Mouse (Mus musculus) midbrain, postnatal 0 days (tissue): Measurements from ENCODE around the gene Sowaha. TPM values are rescaled to one million over a fixed set of nuclear protein-coding genes. Genes with fewer than 3 reads are reported as not detected.
A peak's percentile ranks its signal among the peaks of the same experiment; 100 is the strongest.

Source experiments
- ATAC-seq: fragments of 200-750 bp; cut with Nextera tagmentation; 2 replicates; pipeline ENCODE4 v1.8.0; 2017; ENCODE audit warnings: moderate number of reproducible peaks, mild to moderate bottlenecking, moderate TSS enrichment, moderate library complexity; ENCODE audit not compliant: low FRiP score
- DNase-seq: peaks from one replicate; pipeline ENCODE4 v3.0.0-alpha.2; 2015; ENCODE audit warnings: low spot score
- H3K27ac ChIP-seq: fragments of 300-500 bp; sonication (generic); 2 replicates; pipeline ENCODE4 v1.5.1; 2014; ENCODE audit warnings: low read depth, mild to moderate bottlenecking, low read length, mixed read lengths
- H3K27me3 ChIP-seq: fragments of 300-500 bp; sonication (generic); 2 replicates; pipeline ENCODE4 v1.6.1; 2014; ENCODE audit warnings: low read length, control low read depth, mixed read lengths; ENCODE audit not compliant: insufficient read depth
- H3K36me3 ChIP-seq: fragments of 300-500 bp; sonication (generic); 2 replicates; pipeline ENCODE4 v1.6.1; 2014; ENCODE audit warnings: low read length, control low read depth, mixed read lengths; ENCODE audit not compliant: insufficient read depth
- H3K4me1 ChIP-seq: fragments of 300-500 bp; sonication (generic); 2 replicates; pipeline ENCODE4 v1.6.1; 2014; ENCODE audit warnings: mild to moderate bottlenecking, control low read depth, antibody characterized with exemption, low read length, mixed read lengths; ENCODE audit not compliant: insufficient read depth
- H3K4me2 ChIP-seq: fragments of 300-500 bp; sonication (generic); 2 replicates; pipeline ENCODE4 v1.6.1; 2014; ENCODE audit warnings: low read depth, mild to moderate bottlenecking, low read length, mixed read lengths; ENCODE audit not compliant: poor library complexity, severe bottlenecking
- H3K4me3 ChIP-seq: fragments of 300-500 bp; sonication (generic); 2 replicates; pipeline ENCODE4 v1.5.1; 2014; ENCODE audit warnings: low read depth, mild to moderate bottlenecking, low read length, moderate library complexity
- H3K9ac ChIP-seq: fragments of 300-500 bp; sonication (generic); replicated peaks from 2 replicates; pipeline ENCODE4 v1.6.1; 2014; ENCODE audit warnings: mild to moderate bottlenecking, low read length, moderate library complexity, mixed read lengths; ENCODE audit not compliant: poor library complexity, severe bottlenecking
- H3K9me3 ChIP-seq: fragments of 300-500 bp; sonication (generic); 2 replicates; pipeline ENCODE4 v1.6.1; 2016; ENCODE audit warnings: low read length, control low read depth
- CTCF ChIP-seq: IDR thresholded peaks from 2 replicates; pipeline ENCODE4 v1.5.1; 2016; ENCODE audit warnings: antibody characterized with exemption, mild to moderate bottlenecking
- WGBS: fragments of 180-500 bp; shearing (Covaris S2); extraction: QIAGEN DNeasy Blood & Tissue Kit; methylation state at CpG from one replicate; pipeline ENCODE4 v1.1.7; 2014; 5-methylcytosine and 5-hydroxymethylcytosine counted together
- polyA plus RNA-seq: library from polyadenylated mRNA; unstranded; fragments of >200 nt; fragmentation: Nextera tagmentation; extraction: Ambion mirVana; gene quantifications from 2 replicates; pipeline ENCODE4 v1.2.1, GENCODE M21; 2015
- total RNA-seq: library from RNA; depleted of rRNA; stranded (reverse); fragments of >200 nt; gene quantifications from 2 replicates; pipeline ENCODE4 v1.2.3, GENCODE M21; 2014

The Sowaha gene
- total and polyA plus RNA-seq, 2 experiments from 2014 or later, result 4.0 to 7.3 TPM

DNA sequence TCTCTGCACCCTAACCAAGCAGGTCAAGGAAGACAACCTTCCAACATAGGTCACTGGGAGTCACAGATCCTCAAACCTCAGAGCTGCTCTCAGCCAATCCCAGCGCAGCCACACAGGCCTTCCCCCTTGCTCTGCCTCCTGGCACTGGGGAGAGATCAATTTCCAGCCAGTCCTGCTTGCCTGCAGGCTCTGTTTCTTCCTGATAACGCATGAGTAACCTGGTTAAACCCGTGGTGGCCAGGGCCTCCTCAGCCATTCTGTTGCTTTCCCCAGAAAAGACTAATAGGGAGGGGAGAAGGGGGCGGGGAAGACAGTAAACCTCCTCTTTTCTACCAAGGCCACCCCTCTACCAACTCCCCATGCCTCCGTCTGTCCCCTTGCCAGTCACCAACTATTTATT is 18.3 kb downstream of the Sowaha start:
- no peak for TF ChIP-seq CTCF
- Histone ChIP-seq H3K4me1 (no peaks in the 10 kb centered on the region), H3K4me3 (no peak overlapping the region), H3K27me3 (peaks cover 64% of the 10 kb centered on the region), H3K4me2 (no peak overlapping the region), H3K36me3 (no peaks in the 10 kb centered on the region), H3K9ac (no peak overlapping the region), H3K9me3 (no peaks in the 10 kb centered on the region), H3K27ac (no peak overlapping the region)
- 27% methylated on average over 5 of the region's 5 CpGs for WGBS
- DNase-seq (no peak), ATAC-seq (no peak)

DNA sequence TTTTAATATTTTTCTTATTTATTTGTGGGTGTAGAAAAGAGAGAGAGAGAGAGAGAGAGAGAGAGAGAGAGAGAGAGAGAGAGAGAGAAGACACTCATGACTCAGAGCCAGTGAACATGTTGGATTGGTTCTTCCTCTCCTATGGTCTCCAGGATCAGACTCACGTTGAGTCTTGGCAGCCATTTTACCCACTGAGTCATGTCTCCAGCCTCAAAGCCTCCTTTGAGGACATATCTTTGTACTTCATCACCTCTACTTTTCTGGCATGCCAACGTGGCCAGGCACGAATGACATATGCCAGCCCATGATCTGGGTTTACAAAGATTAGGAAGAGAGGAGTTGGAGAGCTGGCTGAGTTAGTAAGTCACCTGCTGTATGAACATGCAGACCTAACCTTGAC is 19.9 kb downstream of the Sowaha start:
- WGBS, result 84% methylated on average over 3 of the region's 3 CpGs
- no peak overlapping the region for H3K27ac ChIP-seq
- TF ChIP-seq CTCF, result no peak
- no peaks in the 10 kb centered on the region for H3K9me3 ChIP-seq
- H3K27me3 ChIP-seq, result peaks cover 60% of the 10 kb centered on the region
- no peak overlapping the region for H3K4me2 ChIP-seq
- ATAC-seq (no peak), DNase-seq (no peak)
- H3K4me1 ChIP-seq, result no peaks in the 10 kb centered on the region
- H3K9ac ChIP-seq, result no peak overlapping the region
- H3K4me3 ChIP-seq, result no peak overlapping the region
- no peaks in the 10 kb centered on the region for H3K36me3 ChIP-seq

DNA sequence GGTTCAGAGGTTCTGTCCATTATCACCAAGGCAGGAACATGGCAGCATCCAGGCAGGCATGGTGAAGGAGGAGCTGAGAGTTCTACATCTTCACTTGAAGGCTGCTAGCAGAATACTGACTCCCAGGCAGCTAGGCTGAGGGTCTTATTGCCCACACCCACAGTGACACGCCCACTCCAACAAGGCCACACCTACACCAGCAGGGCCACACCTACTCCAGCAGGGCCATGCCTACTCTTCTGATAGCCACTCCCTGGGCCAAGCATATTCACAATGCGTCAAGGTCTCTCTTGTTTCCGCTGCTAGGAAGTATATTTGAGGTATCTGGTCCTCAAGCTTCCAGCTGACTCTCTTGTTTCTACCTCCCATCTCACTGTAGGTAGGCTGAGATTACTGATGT is 21.1 kb downstream of the Sowaha start:
- Histone ChIP-seq H3K4me2 (no peak overlapping the region), H3K36me3 (no peaks in the 10 kb centered on the region), H3K27me3 (peaks cover 52% of the 10 kb centered on the region), H3K27ac (no peak overlapping the region), H3K4me3 (no peak overlapping the region), H3K9ac (no peak overlapping the region), H3K9me3 (no peaks in the 10 kb centered on the region), H3K4me1 (no peaks in the 10 kb centered on the region)
- no peak for TF ChIP-seq CTCF
- no peak for DNase-seq
- ATAC-seq, result no peak
- 70% methylated on average over 3 of the region's 3 CpGs for WGBS

DNA sequence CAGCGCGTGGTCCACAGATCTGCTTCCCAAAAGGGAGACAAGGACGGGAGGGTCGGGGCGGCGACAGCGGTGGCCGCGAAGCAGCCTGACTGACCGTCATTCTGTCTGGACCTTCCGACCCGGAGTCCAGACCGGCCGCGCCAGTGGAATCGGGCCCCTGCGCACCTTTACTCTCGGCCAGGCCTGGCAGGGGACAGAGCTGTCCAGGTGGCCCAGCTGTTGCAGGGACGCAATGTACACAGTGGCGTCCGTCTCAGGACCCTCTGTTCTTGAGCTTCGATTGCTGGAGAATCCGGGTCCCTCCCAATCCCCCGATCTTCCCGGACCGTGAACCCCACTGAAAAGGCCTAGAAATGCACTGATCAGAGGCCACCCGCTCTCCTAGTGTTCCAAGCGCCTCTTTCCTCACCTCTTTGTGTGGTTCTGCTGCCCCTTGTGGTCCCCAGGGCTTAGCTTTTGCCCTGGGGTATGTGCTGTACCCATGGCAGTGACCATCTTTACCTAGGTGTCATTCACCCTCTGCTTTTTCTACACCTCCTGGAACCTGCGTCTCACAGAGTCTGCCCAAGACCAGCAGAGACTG is 22.6 kb downstream of the Sowaha start:
- Histone ChIP-seq H3K4me3 (peak overlapping the region; percentile 40), H3K27me3 (peaks cover 41% of the 10 kb centered on the region), H3K9ac (peak overlapping the region; percentile 51), H3K36me3 (no peaks in the 10 kb centered on the region), H3K27ac (no peak overlapping the region), H3K4me2 (peak overlapping the region; percentile 76), H3K9me3 (no peaks in the 10 kb centered on the region), H3K4me1 (no peaks in the 10 kb centered on the region)
- DNase-seq, result no peak
- no peak for ATAC-seq
- TF ChIP-seq CTCF, result peak; percentile 28
- WGBS, result 8% methylated on average over 26 of the region's 29 CpGs

DNA sequence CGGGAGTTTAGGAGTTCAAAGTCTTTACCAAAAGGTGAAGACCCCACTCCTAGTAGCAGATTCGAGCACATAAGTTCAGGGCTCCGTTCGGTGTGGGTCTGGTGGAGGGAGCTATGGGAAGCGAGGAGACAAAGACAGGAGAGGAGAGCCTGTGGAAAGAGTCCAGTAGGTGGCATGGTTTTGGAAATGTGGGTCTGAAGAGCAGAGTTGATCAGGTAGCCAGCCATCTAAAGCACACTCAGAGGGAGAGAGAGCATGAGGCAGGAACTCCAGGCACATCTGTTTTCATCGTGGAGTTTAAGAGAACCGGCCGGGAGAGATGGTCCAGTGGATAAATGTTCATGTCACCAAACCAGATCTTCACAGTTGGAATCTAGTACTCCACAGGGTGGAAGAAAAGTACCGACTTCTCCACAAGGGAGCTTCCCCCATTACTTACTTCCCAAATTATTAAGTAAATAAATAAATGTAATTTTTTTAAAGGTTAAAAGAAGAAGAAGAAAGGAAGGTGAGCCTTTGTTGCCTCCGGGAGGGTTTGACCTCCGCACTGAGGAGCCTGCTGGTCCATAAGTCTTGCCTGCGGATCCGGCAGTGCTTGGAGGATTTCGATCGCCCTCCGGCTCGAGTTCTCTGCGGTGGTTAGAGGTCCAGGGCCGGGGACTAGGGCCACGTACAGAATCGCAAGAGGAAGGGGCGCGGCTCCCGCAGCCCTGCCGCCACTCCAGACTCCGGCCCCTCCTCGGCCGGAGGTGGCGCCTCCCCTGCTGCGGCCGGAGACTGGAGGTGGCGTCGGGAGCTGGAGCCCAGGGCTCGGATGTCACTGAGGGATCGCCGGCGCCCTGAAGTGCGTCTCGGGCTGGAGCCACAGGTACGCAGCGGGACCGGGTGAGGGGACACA is 23.4 kb downstream of the Sowaha start, which contains the start of the genes Gm10447 and Shroom1:
TSS of gene Gm10447 (minus strand) at position 637 of the 898 bp plus-strand sequence.
TSS of gene Shroom1 (plus strand) at position 732 of the 898 bp plus-strand sequence.
- Histone ChIP-seq H3K36me3 (no peaks in the 10 kb centered on the region), H3K4me3 (peak within 1 kb of the TSS; percentile 40), H3K9ac (peak within 1 kb of the TSS; percentile 51), H3K4me1 (no peaks in the 10 kb centered on the region), H3K27me3 (peaks cover 34% of the 10 kb centered on the region), H3K9me3 (no peaks in the 10 kb centered on the region), H3K27ac (no peak within 1 kb of the TSS), H3K4me2 (peak within 1 kb of the TSS; percentile 76)
- peak; percentile 58; the same call in 1 of the 2 replicates for ATAC-seq
- TF ChIP-seq CTCF, result peak; percentile 65
- WGBS, result 5% methylated on average over 41 of the region's 42 CpGs
- peak; percentile 57 for DNase-seq

DNA sequence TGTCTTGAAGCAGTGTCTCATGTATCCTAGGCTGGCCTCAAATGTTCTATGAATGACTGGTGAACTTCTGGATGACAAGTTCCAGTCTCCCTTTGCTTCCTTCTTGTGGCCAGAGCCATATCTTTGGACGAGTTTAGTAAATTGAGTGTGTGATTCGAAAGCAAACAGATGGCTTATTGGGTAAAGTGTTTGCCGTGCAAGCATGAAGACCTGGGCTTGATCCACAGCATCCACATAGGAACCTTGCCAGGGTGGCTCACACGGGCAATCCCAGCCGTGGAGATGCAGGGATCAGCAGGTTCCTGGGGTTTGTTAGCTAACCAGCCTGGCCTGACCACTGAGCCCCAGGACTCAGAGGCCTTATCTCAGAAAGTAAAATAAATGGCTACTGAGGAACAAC is 27.0 kb downstream of the Sowaha start:
- Histone ChIP-seq H3K4me1 (no peaks in the 10 kb centered on the region), H3K9me3 (no peaks in the 10 kb centered on the region), H3K9ac (no peak overlapping the region), H3K36me3 (no peaks in the 10 kb centered on the region), H3K27me3 (peaks cover 16% of the 10 kb centered on the region; the same call in 1 of the 2 replicates), H3K4me3 (no peak overlapping the region), H3K4me2 (no peak overlapping the region), H3K27ac (no peak overlapping the region)
- TF ChIP-seq CTCF, result no peak
- ATAC-seq (no peak), DNase-seq (no peak)
- 90% methylated on average over 5 of the region's 5 CpGs for WGBS
